8 mouse cellular contexts compared by ENCODE assay signal in genomic region chr9:8042338-8043043, GRCm38 (mm10). TPM values are rescaled to one million over a fixed set of nuclear protein-coding genes. Genes with fewer than 3 reads are reported as not detected.
DNase-seq lines count a peak whose midpoint lies in the region; ATAC-seq and TF ChIP-seq lines count a peak whose summit lies in the region.

Cfap300 (minus strand) TSS chr9:8042823.

- H3K9ac ChIP-seq in CH12.LX (ENCODE audit: insufficient read depth, low read depth) = peak within 1 kb of the TSS; percentile 12; the same call in 1 of the 2 replicates
- peak within 1 kb of the TSS; percentile 76 for H3K9ac ChIP-seq in forebrain, embryonic 12.5 days
- peak within 1 kb of the TSS; percentile 78 for H3K9ac ChIP-seq in heart, embryonic 16.5 days (ENCODE audit: low read length)
- H3K9ac ChIP-seq in liver, embryonic 13.5 days = peak within 1 kb of the TSS; percentile 73
- H3K9ac ChIP-seq in neural tube, embryonic 11.5 days (ENCODE audit: low read length) = peak within 1 kb of the TSS; percentile 70
- peak within 1 kb of the TSS; percentile 81 for H3K9ac ChIP-seq in stomach, embryonic 16.5 days (ENCODE audit: low read length)

- no peak for TF ChIP-seq RAD21 in CH12.LX (IDR thresholded peaks at IDR 0.05; ENCODE audit: low read depth, low read length)

- TF ChIP-seq POLR2A in CH12.LX (IDR thresholded peaks at IDR 0.05; ENCODE audit: low read depth, low read length) = peak; percentile 54

- dilution Hi-C loops in CH12.LX (cut with MboI; ENCODE audit: extremely low pct_ligation_motif_present, extremely low pct_unique_long_range_greater_than_20kb, low sequenced_read_pairs) = no loop called here

- in situ Hi-C loops in CH12.LX (cut with MboI; ENCODE audit: low pct_ligation_motif_present, low pct_unique_long_range_greater_than_20kb, low sequenced_read_pairs) = no loop called here

- no peak for TF ChIP-seq EP300 in CH12.LX (IDR thresholded peaks at IDR 0.05; ENCODE audit: low read length)

- H3K9me3 ChIP-seq in CH12.LX (replicated peaks; ENCODE audit: low read length) = no peaks in the 10 kb centered on the region
- H3K9me3 ChIP-seq in forebrain, embryonic 12.5 days = no peaks in the 10 kb centered on the region
- H3K9me3 ChIP-seq in heart, embryonic 16.5 days (replicated peaks; ENCODE audit: control insufficient read depth, low read length) = no peaks in the 10 kb centered on the region
- H3K9me3 ChIP-seq in liver, embryonic 13.5 days (replicated peaks) = no peaks in the 10 kb centered on the region
- H3K9me3 ChIP-seq in neural tube, embryonic 11.5 days (ENCODE audit: control insufficient read depth, low read length) = no peaks in the 10 kb centered on the region
- H3K9me3 ChIP-seq in stomach, embryonic 16.5 days (replicated peaks; ENCODE audit: control insufficient read depth, low read length) = no peaks in the 10 kb centered on the region

- no peak within 1 kb of the TSS for H3K27ac ChIP-seq in CH12.LX (ENCODE audit: insufficient read depth, low read depth)
- peak within 1 kb of the TSS; percentile 82 for H3K27ac ChIP-seq in forebrain, embryonic 12.5 days
- H3K27ac ChIP-seq in heart, embryonic 16.5 days (ENCODE audit: low read length) = peak within 1 kb of the TSS; percentile 59
- H3K27ac ChIP-seq in liver, embryonic 13.5 days = no peak within 1 kb of the TSS; the same call in 1 of the 2 replicates
- H3K27ac ChIP-seq in neural tube, embryonic 11.5 days (ENCODE audit: low read depth, low read length) = peak within 1 kb of the TSS; percentile 68; the same call in 1 of the 2 replicates
- H3K27ac ChIP-seq in stomach, embryonic 16.5 days (ENCODE audit: low read length) = peak within 1 kb of the TSS; percentile 72

- peak; percentile 90 for DNase-seq in CH12.LX (ENCODE audit: extremely low read depth)
- peak; percentile 98 for DNase-seq in kidney, postnatal 25 days
- peak; percentile 89 for DNase-seq in liver, embryonic 13.5 days
- peak; percentile 98 for DNase-seq in neural tube, embryonic 11.5 days (ENCODE audit: low spot score)

- no peaks in the 10 kb centered on the region for H3K79me2 ChIP-seq in CH12.LX (replicated peaks; ENCODE audit: control insufficient read depth, extremely low read depth, insufficient read depth, poor library complexity, severe bottlenecking)

- H3K27me3 ChIP-seq in CH12.LX (replicated peaks) = no peaks in the 10 kb centered on the region
- no peaks in the 10 kb centered on the region for H3K27me3 ChIP-seq in forebrain, embryonic 12.5 days
- no peaks in the 10 kb centered on the region for H3K27me3 ChIP-seq in heart, embryonic 16.5 days (ENCODE audit: control insufficient read depth, insufficient read depth, low read length)
- no peaks in the 10 kb centered on the region for H3K27me3 ChIP-seq in liver, embryonic 13.5 days
- no peaks in the 10 kb centered on the region for H3K27me3 ChIP-seq in neural tube, embryonic 11.5 days (ENCODE audit: control insufficient read depth, insufficient read depth, low read length)
- no peaks in the 10 kb centered on the region for H3K27me3 ChIP-seq in stomach, embryonic 16.5 days (ENCODE audit: control insufficient read depth, insufficient read depth, low read length)

- H3K4me3 ChIP-seq in CH12.LX (replicated peaks in 1 of 3; ENCODE audit: low read depth in 2 of 3, low read length in 2 of 3, poor library complexity in 1 of 3) = peak within 1 kb of the TSS; percentile 47 to 68 (median 67)
- H3K4me3 ChIP-seq in forebrain, embryonic 12.5 days (replicated peaks) = peak within 1 kb of the TSS; percentile 70
- H3K4me3 ChIP-seq in heart, embryonic 16.5 days (ENCODE audit: low read length) = peak within 1 kb of the TSS; percentile 76
- H3K4me3 ChIP-seq in liver, embryonic 13.5 days (replicated peaks) = peak within 1 kb of the TSS; percentile 72
- H3K4me3 ChIP-seq in neural tube, embryonic 11.5 days (ENCODE audit: low read depth, low read length) = peak within 1 kb of the TSS; percentile 61
- H3K4me3 ChIP-seq in stomach, embryonic 16.5 days (replicated peaks; ENCODE audit: low read length) = peak within 1 kb of the TSS; percentile 87

- H3K4me2 ChIP-seq in CH12.LX (ENCODE audit: insufficient read depth, low read depth, poor library complexity, severe bottlenecking) = peak within 1 kb of the TSS; percentile 73
- peak within 1 kb of the TSS; percentile 71 for H3K4me2 ChIP-seq in forebrain, embryonic 12.5 days
- H3K4me2 ChIP-seq in heart, embryonic 16.5 days (ENCODE audit: low read depth, low read length) = peak within 1 kb of the TSS; percentile 72
- peak within 1 kb of the TSS; percentile 85 for H3K4me2 ChIP-seq in liver, embryonic 13.5 days
- peak within 1 kb of the TSS; percentile 74 for H3K4me2 ChIP-seq in neural tube, embryonic 11.5 days (ENCODE audit: low read depth)
- H3K4me2 ChIP-seq in stomach, embryonic 16.5 days (ENCODE audit: low read depth, low read length) = peak within 1 kb of the TSS; percentile 59

- ATAC-seq in cerebellum, adult (ENCODE audit: insufficient number of reproducible peaks, low FRiP score, low TSS enrichment) = peak; percentile 98
- ATAC-seq in forebrain, embryonic 12.5 days (ENCODE audit: low FRiP score) = peak; percentile 98
- peak; percentile 98 for ATAC-seq in heart, embryonic 16.5 days (replicated peaks; ENCODE audit: extremely low read depth, insufficient read depth, low FRiP score)
- peak; percentile 94 for ATAC-seq in liver, embryonic 13.5 days (ENCODE audit: low read depth)
- ATAC-seq in neural tube, embryonic 11.5 days (ENCODE audit: insufficient read depth, low FRiP score, low TSS enrichment) = peak; percentile 98
- peak; percentile 97 for ATAC-seq in stomach, embryonic 16.5 days (ENCODE audit: insufficient read depth, low FRiP score)

- TF ChIP-seq CTCF in CH12.LX (conservative IDR thresholded peaks at IDR 0.05 in 1 of 2, IDR thresholded peaks at IDR 0.05 in 1 of 2; ENCODE audit: low read depth in 2 of 2, low read length in 2 of 2) = no peak

- peaks cover 2 to 4% of the 10 kb centered on the region in 2 experiments; a peak in 2 of 4 replicates for H3K4me1 ChIP-seq in CH12.LX (ENCODE audit: control insufficient read depth in 1 of 2, insufficient read depth in 2 of 2)
- H3K4me1 ChIP-seq in forebrain, embryonic 12.5 days = peaks cover 11% of the 10 kb centered on the region
- H3K4me1 ChIP-seq in heart, embryonic 16.5 days (ENCODE audit: control insufficient read depth, insufficient read depth, low read length) = no peaks in the 10 kb centered on the region
- peaks cover 21% of the 10 kb centered on the region for H3K4me1 ChIP-seq in liver, embryonic 13.5 days (replicated peaks)
- H3K4me1 ChIP-seq in neural tube, embryonic 11.5 days (ENCODE audit: control insufficient read depth, insufficient read depth, low read length) = peaks cover 3% of the 10 kb centered on the region; the same call in 1 of the 2 replicates
- H3K4me1 ChIP-seq in stomach, embryonic 16.5 days (ENCODE audit: control insufficient read depth, insufficient read depth, low read length) = 0 out of 2 replicates have a peak, but pooled peaks cover 4% of the 10 kb centered on the region

- under 1% methylated on average over 39 of the region's 39 CpGs for WGBS in forebrain, embryonic 12.5 days
- under 1% methylated on average over 39 of the region's 39 CpGs for WGBS in heart, embryonic 16.5 days
- WGBS in liver, embryonic 13.5 days (ENCODE audit: insufficient replicate concordance) = under 1% methylated on average over 39 of the region's 39 CpGs
- under 1% methylated on average over 39 of the region's 39 CpGs for WGBS in neural tube, embryonic 11.5 days
- under 1% methylated on average over 39 of the region's 39 CpGs for WGBS in stomach, embryonic 16.5 days

- H3K36me3 ChIP-seq in CH12.LX (replicated peaks in 1 of 2; ENCODE audit: control insufficient read depth in 1 of 2, insufficient read depth in 1 of 2, low read length in 1 of 2) = no peaks in the 10 kb centered on the region
- no peaks in the 10 kb centered on the region for H3K36me3 ChIP-seq in forebrain, embryonic 12.5 days (replicated peaks)
- no peaks in the 10 kb centered on the region for H3K36me3 ChIP-seq in heart, embryonic 16.5 days (ENCODE audit: control insufficient read depth, insufficient read depth)
- no peaks in the 10 kb centered on the region for H3K36me3 ChIP-seq in liver, embryonic 13.5 days
- no peaks in the 10 kb centered on the region for H3K36me3 ChIP-seq in neural tube, embryonic 11.5 days (ENCODE audit: control insufficient read depth, insufficient read depth, low read length)
- H3K36me3 ChIP-seq in stomach, embryonic 16.5 days (ENCODE audit: control insufficient read depth, insufficient read depth, low read length) = no peaks in the 10 kb centered on the region

TF ChIP-seq in CH12.LX, 34 proteins besides CTCF, POLR2A, EP300 and RAD21 (continues in another document):
- no peak for TF ChIP-seq ETS1 (conservative IDR thresholded peaks at IDR 0.05; ENCODE audit: low read depth, low read length)
- no peak for TF ChIP-seq RCOR1 (conservative IDR thresholded peaks at IDR 0.05; ENCODE audit: low read depth, low read length)
- TF ChIP-seq TCF12 (IDR thresholded peaks at IDR 0.05; ENCODE audit: low read depth, low read length) = peak; percentile 48; the same call in 1 of the 2 replicates
- no peak for TF ChIP-seq USF2 (conservative IDR thresholded peaks at IDR 0.05; ENCODE audit: low read depth, low read length)
- no peak for TF ChIP-seq E2F4 (IDR thresholded peaks at IDR 0.05; ENCODE audit: insufficient replicate concordance, low read depth, low read length)
- TF ChIP-seq JUN (IDR thresholded peaks at IDR 0.05; ENCODE audit: insufficient read depth, low read depth, low read length) = no peak
- peak; percentile 30; the same call in 1 of the 2 replicates for TF ChIP-seq ELF1 (IDR thresholded peaks at IDR 0.05; ENCODE audit: low read depth, low read length)
- TF ChIP-seq ZMIZ1 (IDR thresholded peaks at IDR 0.05; ENCODE audit: low read depth, low read length) = no peak
- no peak for TF ChIP-seq BHLHE40 (IDR thresholded peaks at IDR 0.05; ENCODE audit: low read depth, low read length)
- no peak for TF ChIP-seq MAFK (IDR thresholded peaks at IDR 0.05; ENCODE audit: insufficient replicate concordance, low read length)
- no peak for TF ChIP-seq MYC (IDR thresholded peaks at IDR 0.05; ENCODE audit: low read depth, low read length)
- TF ChIP-seq POLR2AphosphoS2 (IDR thresholded peaks at IDR 0.05; ENCODE audit: low read depth, low read length) = no peak
- TF ChIP-seq SIN3A (IDR thresholded peaks at IDR 0.05; ENCODE audit: low read length) = no peak; the same call in 1 of the 2 replicates
- no peak for TF ChIP-seq JUND (conservative IDR thresholded peaks at IDR 0.05; ENCODE audit: low read depth, low read length)

RNA-seq across cellular contexts. Expression of gene Cfap300, which starts in this region (rescaled TPM):
- 5.2 and 5.3 TPM in 2 replicates for total RNA-seq in CH12.LX (2012; rRNA removed)
- total RNA-seq in CH12.LX (2014; rRNA removed) = 9.1 and 9.9 TPM in 2 replicates
- polyA plus RNA-seq in CH12.LX (2012; ENCODE audit: insufficient read length, low read depth) = 4.8 and 5.5 TPM in 2 replicates
- 16.5 and 18.6 TPM in 2 replicates for polyA plus RNA-seq in forebrain, embryonic 12.5 days (2016; fragmentation: Nextera tagmentation; extraction: Ambion mirVana)
- polyA plus RNA-seq in heart, embryonic 16.5 days (2015; fragmentation: Nextera tagmentation; extraction: Ambion mirVana) = 5.5 and 6.0 TPM in 2 replicates
- polyA plus RNA-seq in liver, embryonic 13.5 days (2015; fragmentation: Nextera tagmentation; extraction: Ambion mirVana) = 1.6 and 2.1 TPM in 2 replicates
- 15.3 and 16.5 TPM in 2 replicates for polyA plus RNA-seq in neural tube, embryonic 11.5 days (2014; fragmentation: Nextera tagmentation; extraction: Ambion mirVana)
- polyA plus RNA-seq in stomach, embryonic 16.5 days (2015; fragmentation: Nextera tagmentation; extraction: Ambion mirVana) = 8.1 and 8.7 TPM in 2 replicates

Comparison
In these comparisons a context has a peak if more than half of its experiments do, and no peak if none do; other contexts are left out.
1. H3K27ac ChIP-seq: peak in forebrain, embryonic 12.5 days (single experiment), heart, embryonic 16.5 days (single experiment), neural tube, embryonic 11.5 days (single experiment) and stomach, embryonic 16.5 days (single experiment); none in CH12.LX (single experiment) and liver, embryonic 13.5 days (single experiment).
2. H3K9ac ChIP-seq: peak in every context shown above with its lines; median percentile 81 in stomach, embryonic 16.5 days; 78 in heart, embryonic 16.5 days; 76 in forebrain, embryonic 12.5 days; 73 in liver, embryonic 13.5 days; 70 in neural tube, embryonic 11.5 days; 12 in CH12.LX.
3. Peak in every context shown above with its lines, with median percentiles within 50 percentile points of each other: DNase-seq, H3K4me2 ChIP-seq, H3K4me3 ChIP-seq and ATAC-seq.